Mouse (Mus musculus): Measurements from ENCODE around the gene Afg3l1. TPM values are rescaled to one million over a fixed set of nuclear protein-coding genes. Genes with fewer than 3 reads are reported as not detected.
"Not testable (repeated sequence)": the region's sequence is repeated elsewhere in the genome, so short reads cannot be mapped to it uniquely, and the experiment has no call there.

Gene Afg3l1
- polyA plus RNA-seq, 1 experiment from 2014 or later = 51.2 TPM

DNA sequence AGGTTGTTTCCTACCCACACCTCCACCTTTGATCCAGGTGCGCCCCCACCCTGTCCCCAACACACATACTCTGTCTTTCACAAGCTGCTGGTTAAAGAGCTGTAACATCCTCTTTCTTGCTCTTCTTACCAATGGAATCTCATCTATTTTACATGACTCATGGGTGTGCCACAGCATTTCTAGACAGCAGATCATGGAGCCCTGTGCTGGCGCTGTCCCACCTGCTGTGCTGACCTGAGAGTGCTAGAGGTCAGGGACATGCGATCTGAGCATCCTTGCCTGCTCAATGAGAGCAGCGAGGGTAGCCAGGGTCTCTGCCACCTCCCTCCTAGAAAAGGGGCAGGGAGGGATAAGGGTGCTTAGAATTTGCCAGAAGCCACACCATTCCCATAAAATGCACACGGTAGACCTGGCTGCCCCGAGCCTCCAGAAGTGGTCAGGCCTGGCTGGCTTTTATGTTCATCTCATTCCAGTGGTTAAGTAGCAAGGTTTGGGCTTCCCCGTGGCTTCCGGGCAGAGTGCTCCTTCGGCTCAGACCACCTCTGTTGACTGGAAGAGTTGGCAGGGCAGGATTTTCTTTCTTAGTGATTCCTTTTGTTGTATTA is 27.0 kb downstream of the Afg3l1 start:
- ATAC-seq = no peak
- Histone ChIP-seq H3K4me2 (replicated peaks) (no peak overlapping the region), H3K36me3 (peaks cover 59% of the 10 kb centered on the region), H3K9ac (no peak overlapping the region), H3K9me3 (no peaks in the 10 kb centered on the region), H3K27ac (no peak overlapping the region), H3K4me1 (replicated peaks) (no peaks in the 10 kb centered on the region), H3K27me3 (replicated peaks) (no peaks in the 10 kb centered on the region), H3K4me3 (replicated peaks) (no peak overlapping the region)
- WGBS = 92% methylated on average over 9 of the region's 9 CpGs

DNA sequence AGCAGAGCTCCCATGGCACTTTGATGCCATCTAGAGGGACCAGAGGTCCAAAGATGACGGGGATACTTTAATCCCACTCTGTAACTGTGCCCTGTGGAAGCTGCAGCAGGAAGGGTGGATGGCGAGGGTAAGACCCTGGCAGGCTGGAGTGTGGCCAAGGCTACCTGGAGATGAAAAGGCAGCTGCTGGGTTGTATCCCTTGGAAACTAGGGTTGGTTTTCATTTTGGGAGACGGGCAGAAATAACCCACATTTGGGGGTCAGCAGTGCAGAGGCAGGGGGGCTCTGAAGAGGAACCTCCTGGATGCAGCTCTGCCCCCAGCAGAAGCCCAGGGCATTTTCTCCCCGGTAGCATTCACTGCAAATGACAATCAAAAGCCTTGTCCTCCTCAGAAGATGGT is 27.6 kb downstream of the Afg3l1 start:
- Histone ChIP-seq H3K36me3 (peaks cover 56% of the 10 kb centered on the region), H3K27me3 (replicated peaks) (no peaks in the 10 kb centered on the region), H3K4me1 (replicated peaks) (no peaks in the 10 kb centered on the region), H3K9ac (no peak overlapping the region), H3K4me3 (replicated peaks) (no peak overlapping the region), H3K4me2 (replicated peaks) (no peak overlapping the region), H3K9me3 (no peaks in the 10 kb centered on the region), H3K27ac (no peak overlapping the region)
- ATAC-seq = no peak
- 78% methylated on average over 4 of the region's 4 CpGs for WGBS

DNA sequence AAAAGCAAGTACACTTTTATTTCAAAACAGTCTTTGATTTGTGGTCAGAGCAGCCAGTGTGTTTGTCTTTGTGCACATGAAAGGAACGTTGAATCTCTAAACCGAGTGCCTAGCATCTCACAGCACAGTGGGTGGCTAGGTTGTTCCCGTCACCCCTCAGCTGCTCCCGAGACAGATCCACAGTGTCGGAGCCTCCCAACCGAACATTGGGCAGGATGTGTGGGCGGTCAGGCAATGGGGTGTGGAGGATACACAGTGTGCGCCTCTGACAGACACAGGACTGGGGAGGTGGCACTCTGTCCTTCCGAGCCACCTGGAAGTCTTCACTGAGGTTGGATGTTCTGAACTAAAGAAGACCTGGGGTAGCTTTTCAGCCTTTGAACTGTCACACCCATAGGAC is 28.0 kb downstream of the Afg3l1 start:
- no peak for ATAC-seq
- Histone ChIP-seq H3K36me3 (peaks cover 53% of the 10 kb centered on the region), H3K4me3 (replicated peaks) (no peak overlapping the region), H3K27me3 (replicated peaks) (no peaks in the 10 kb centered on the region), H3K4me2 (replicated peaks) (no peak overlapping the region), H3K27ac (no peak overlapping the region), H3K9me3 (no peaks in the 10 kb centered on the region), H3K4me1 (replicated peaks) (no peaks in the 10 kb centered on the region), H3K9ac (no peak overlapping the region)
- WGBS = 71% methylated on average over 9 of the region's 9 CpGs

GRCm38 (mm10) chr8:123507153-123507552 is 29.4 kb downstream of the Afg3l1 start:
- Histone ChIP-seq H3K4me3 (replicated peaks) (no peak overlapping the region), H3K4me2 (replicated peaks) (no peak overlapping the region), H3K9ac (no peak overlapping the region), H3K4me1 (replicated peaks) (no peaks in the 10 kb centered on the region), H3K27ac (no peak overlapping the region), H3K9me3 (no peaks in the 10 kb centered on the region), H3K36me3 (peaks cover 39% of the 10 kb centered on the region), H3K27me3 (replicated peaks) (no peaks in the 10 kb centered on the region)
- no peak for ATAC-seq
- 94% methylated on average over 5 of the region's 5 CpGs for WGBS

DNA sequence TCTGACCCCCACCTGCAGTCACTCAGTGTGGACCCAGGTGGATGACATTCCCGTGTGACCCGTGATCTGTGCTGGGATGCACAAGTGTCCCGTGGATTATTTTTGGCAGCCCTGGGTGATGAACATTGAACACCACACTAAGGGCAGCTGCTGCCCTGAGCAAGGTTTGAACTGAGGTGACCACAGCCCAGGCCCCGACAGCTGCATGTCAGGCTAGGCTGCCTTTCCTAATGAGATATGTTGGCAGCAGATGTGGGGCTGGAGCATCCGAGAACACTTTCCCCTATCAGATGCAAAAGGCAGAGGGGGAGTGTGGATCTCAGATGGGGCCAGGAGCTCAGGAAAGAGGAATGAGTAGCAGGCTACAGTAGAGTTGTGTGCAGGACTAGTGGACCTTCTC is 33.1 kb downstream of the Afg3l1 start:
- Histone ChIP-seq H3K27ac (no peak overlapping the region), H3K9me3 (no peaks in the 10 kb centered on the region), H3K4me3 (replicated peaks) (no peak overlapping the region), H3K27me3 (replicated peaks) (peaks cover 29% of the 10 kb centered on the region), H3K36me3 (0 out of 2 replicates have a peak, but pooled peaks cover 12% of the 10 kb centered on the region), H3K9ac (no peak overlapping the region), H3K4me1 (replicated peaks) (peaks cover 9% of the 10 kb centered on the region), H3K4me2 (replicated peaks) (no peak overlapping the region)
- ATAC-seq = no peak
- WGBS = 76% methylated on average over 5 of the region's 5 CpGs

DNA sequence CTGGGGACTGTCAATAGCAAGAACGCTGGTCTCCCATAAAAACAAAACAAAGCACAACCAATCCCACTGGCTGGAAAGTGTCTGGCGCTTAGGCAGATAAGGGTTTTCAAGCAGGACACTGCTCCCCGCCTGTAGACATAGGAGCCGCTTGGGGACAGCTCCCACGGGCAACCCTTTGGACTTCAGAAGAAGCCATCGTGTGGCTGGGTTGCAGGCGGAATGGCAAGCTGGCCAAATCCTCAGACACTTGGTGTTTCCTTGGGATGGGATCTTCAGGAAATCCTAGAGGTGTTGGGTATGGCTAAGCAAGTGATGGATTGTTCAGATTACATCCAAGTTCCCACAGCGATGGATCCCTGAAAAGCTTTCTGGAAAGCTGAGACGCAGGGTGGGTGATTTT is 36.4 kb downstream of the Afg3l1 start:
- Histone ChIP-seq H3K4me3 (replicated peaks) (peak overlapping the region; percentile 66), H3K27ac (no peak overlapping the region), H3K36me3 (no peaks in the 10 kb centered on the region), H3K9ac (no peak overlapping the region), H3K4me2 (replicated peaks) (peak overlapping the region; percentile 100), H3K27me3 (replicated peaks) (peaks cover 44% of the 10 kb centered on the region), H3K4me1 (replicated peaks) (peaks cover 14% of the 10 kb centered on the region), H3K9me3 (no peaks in the 10 kb centered on the region)
- ATAC-seq = no peak
- 3% methylated on average over 9 of the region's 9 CpGs for WGBS

GRCm38 (mm10) chr8:123514781-123515539 is 37.3 kb downstream of the Afg3l1 start, which contains the start of gene Dbndd1:
Gene Dbndd1 (minus strand): TSS chr8:123515463.
- H3K4me2 ChIP-seq (replicated peaks) = peak within 1 kb of the TSS; percentile 100
- H3K9me3 ChIP-seq = no peaks in the 10 kb centered on the region
- H3K27ac ChIP-seq = peak within 1 kb of the TSS; percentile 14; the same call in 1 of the 2 replicates
- peak within 1 kb of the TSS; percentile 54 for H3K9ac ChIP-seq
- WGBS = 1% methylated on average over 59 of the region's 63 CpGs
- peak; percentile 24; the same call in 1 of the 2 replicates for ATAC-seq
- H3K36me3 ChIP-seq = no peaks in the 10 kb centered on the region
- H3K27me3 ChIP-seq (replicated peaks) = peaks cover 44% of the 10 kb centered on the region
- H3K4me1 ChIP-seq (replicated peaks) = peaks cover 20% of the 10 kb centered on the region
- H3K4me3 ChIP-seq (replicated peaks) = peak within 1 kb of the TSS; percentile 66

- no peak for ATAC-seq
- Histone ChIP-seq H3K4me2 (replicated peaks) (peak overlapping the region; percentile 100), H3K36me3 (no peaks in the 10 kb centered on the region), H3K9ac (no peak overlapping the region), H3K4me1 (replicated peaks) (peaks cover 20% of the 10 kb centered on the region), H3K9me3 (no peaks in the 10 kb centered on the region), H3K4me3 (replicated peaks) (peak overlapping the region; percentile 66), H3K27me3 (replicated peaks) (peaks cover 44% of the 10 kb centered on the region), H3K27ac (no peak overlapping the region)
- WGBS = 2% methylated on average over 11 of the region's 11 CpGs
Observed at GRCm38 (mm10) chr8:123515540-123515897, 37.8 kb downstream of the Afg3l1 start.

- Histone ChIP-seq H3K27ac (no peak overlapping the region), H3K4me1 (replicated peaks) (peaks cover 20% of the 10 kb centered on the region), H3K36me3 (no peaks in the 10 kb centered on the region), H3K4me2 (replicated peaks) (no peak overlapping the region), H3K9me3 (no peaks in the 10 kb centered on the region), H3K27me3 (replicated peaks) (peaks cover 44% of the 10 kb centered on the region), H3K9ac (no peak overlapping the region), H3K4me3 (replicated peaks) (no peak overlapping the region)
- WGBS = 49% methylated on average over 2 of the region's 2 CpGs
- no peak for ATAC-seq
Observed at GRCm38 (mm10) chr8:123516596-123516995, 38.9 kb downstream of the Afg3l1 start.

DNA sequence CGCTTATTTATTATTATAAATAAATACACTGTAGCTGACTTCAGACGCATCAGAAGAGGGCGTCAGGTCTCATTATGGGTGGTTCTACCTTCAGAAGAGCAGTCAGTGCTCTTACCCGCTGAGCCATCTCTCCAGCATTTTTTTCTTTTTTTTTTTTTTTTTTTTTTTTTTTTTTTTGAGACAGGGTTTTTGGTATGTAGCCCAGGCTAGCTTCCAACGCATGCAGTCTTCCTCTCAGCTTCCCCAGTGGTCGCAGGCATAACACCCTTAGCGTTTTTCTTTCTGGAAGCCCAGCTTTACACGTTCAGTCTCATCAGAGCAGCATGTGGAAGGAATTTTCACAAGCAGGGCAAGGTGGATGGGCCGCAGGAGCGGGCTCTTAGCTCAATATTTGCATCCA is 40.5 kb downstream of the Afg3l1 start:
- peaks cover 34% of the 10 kb centered on the region for H3K27me3 ChIP-seq (replicated peaks)
- H3K9me3 ChIP-seq = no peaks in the 10 kb centered on the region
- ATAC-seq = no peak
- H3K4me2 ChIP-seq (replicated peaks) = peak overlapping the region; percentile 83
- peak overlapping the region; percentile 79 for H3K4me3 ChIP-seq (replicated peaks)
- no peak overlapping the region for H3K27ac ChIP-seq
- H3K4me1 ChIP-seq (replicated peaks) = peaks cover 20% of the 10 kb centered on the region
- H3K9ac ChIP-seq = no peak overlapping the region
- WGBS = 33% methylated on average over 10 of the region's 10 CpGs
- H3K36me3 ChIP-seq = peaks cover 5% of the 10 kb centered on the region; the same call in 1 of the 2 replicates

GRCm38 (mm10) chr8:123518667-123519066 is 41.0 kb downstream of the Afg3l1 start, which contains the start of gene Gas8:
Gene Gas8 (plus strand): TSS chr8:123518834.
- Histone ChIP-seq H3K9ac (peak within 1 kb of the TSS; percentile 75), H3K27ac (no peak within 1 kb of the TSS; the same call in 1 of the 2 replicates), H3K9me3 (no peaks in the 10 kb centered on the region), H3K4me2 (replicated peaks) (peak within 1 kb of the TSS; percentile 83), H3K36me3 (peaks cover 9% of the 10 kb centered on the region), H3K4me3 (replicated peaks) (peak within 1 kb of the TSS; percentile 79), H3K27me3 (replicated peaks) (peaks cover 30% of the 10 kb centered on the region), H3K4me1 (replicated peaks) (peaks cover 20% of the 10 kb centered on the region)
- WGBS = under 1% methylated on average over 20 of the region's 20 CpGs
- peak; percentile 97 for ATAC-seq

GRCm38 (mm10) chr8:123520048-123520447 is 42.3 kb downstream of the Afg3l1 start:
- Histone ChIP-seq H3K4me1 (replicated peaks) (peaks cover 12% of the 10 kb centered on the region), H3K27me3 (replicated peaks) (peaks cover 17% of the 10 kb centered on the region), H3K36me3 (peaks cover 19% of the 10 kb centered on the region)
- H3K27ac ChIP-seq; H3K4me2 ChIP-seq (replicated peaks); H3K9me3 ChIP-seq; H3K4me3 ChIP-seq (replicated peaks); ATAC-seq; H3K9ac ChIP-seq: not testable (repeated sequence)
- 97% methylated on average over 1 of the region's 1 CpGs for WGBS

All from intestine, embryonic 15.5 days (tissue).